Mouse (Mus musculus) thymus, postnatal 10 days (tissue): ENCODE results near the gene Dscam.

Experiments used
- DNase-seq, 2 experiments: peaks; one replicate each; pipeline ENCODE4 v3.0.0; 2021; ENCODE audit warnings: low spot score in 2 of 2

The Dscam gene

DNA sequence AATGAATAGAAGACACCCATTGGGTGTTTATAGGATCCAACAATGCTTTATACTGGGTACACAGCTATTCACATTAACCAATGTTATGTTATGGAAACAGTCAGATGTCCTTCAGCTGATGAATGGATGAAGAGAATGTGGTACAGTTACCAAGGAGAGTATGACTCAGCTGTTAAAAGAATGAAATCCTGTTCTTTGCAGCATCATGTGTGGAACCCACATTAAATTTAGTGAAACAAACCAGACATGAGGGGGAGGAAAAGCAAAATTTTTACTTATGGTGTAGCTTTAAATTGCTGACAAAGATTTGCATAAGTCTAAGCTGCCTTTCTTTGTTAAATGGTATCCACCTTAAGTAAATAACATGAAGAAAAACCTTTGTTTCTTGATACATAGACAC is 610.8 kb downstream of the Dscam start:
- DNase-seq: no peak

DNA sequence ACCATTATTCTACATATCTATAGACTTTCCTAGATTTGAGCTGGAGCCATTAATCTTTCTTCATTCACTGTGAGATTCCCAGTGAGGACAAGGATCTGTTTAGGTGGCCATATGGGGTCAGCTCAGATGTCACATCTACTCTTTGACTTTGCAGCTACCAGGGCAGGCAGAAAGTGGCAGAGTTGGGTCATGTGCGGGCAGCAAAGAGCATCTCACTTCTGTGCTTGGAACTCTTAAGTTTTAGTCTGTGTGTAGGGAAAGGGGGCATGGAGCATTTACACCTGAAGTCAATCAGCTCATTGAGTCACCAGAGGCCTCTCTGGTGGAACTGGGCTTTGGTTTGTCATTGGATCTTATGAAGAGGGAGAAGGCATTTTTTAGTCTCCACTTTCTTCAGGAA is 612.2 kb downstream of the Dscam start:
- no peak for DNase-seq

DNA sequence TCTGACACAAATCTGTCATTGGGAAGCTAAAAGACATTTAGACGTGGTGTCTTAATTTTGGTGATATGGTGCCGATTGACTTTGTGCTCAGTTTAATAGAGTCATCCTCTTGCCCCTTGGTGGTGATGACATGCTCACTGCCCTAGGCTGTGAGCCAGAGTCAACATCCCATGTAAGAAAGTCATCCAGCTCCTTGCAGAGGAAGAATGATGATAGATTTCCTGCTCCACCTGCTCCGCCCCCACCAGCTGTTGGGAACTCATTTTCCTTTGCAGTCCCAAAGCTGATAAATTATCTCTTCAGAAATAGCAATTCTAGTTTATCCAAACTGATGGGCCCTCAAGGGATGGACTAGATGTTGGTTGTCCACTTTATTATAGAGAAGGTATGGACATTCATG is 613.9 kb downstream of the Dscam start:
- no peak for DNase-seq

DNA sequence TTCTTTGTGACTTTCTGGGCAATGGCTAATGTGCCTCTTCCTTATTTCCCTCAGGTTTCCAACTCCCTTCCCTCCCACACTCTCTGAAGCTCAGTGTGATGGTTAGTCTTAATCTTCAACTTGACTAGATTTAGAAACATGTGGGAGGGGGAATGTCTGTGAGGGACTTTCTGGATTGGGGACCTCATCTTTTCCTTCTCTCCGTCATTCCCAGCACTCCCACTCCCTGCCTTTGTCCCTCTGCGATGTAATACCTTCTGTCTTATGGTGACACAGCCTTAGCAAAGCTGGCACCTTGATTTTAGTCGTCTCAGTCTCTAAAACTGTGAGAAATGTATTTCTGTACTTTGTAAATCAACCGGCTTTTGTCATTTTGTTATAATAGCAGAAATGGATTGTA is 615.1 kb downstream of the Dscam start:
- DNase-seq: no peak

DNA sequence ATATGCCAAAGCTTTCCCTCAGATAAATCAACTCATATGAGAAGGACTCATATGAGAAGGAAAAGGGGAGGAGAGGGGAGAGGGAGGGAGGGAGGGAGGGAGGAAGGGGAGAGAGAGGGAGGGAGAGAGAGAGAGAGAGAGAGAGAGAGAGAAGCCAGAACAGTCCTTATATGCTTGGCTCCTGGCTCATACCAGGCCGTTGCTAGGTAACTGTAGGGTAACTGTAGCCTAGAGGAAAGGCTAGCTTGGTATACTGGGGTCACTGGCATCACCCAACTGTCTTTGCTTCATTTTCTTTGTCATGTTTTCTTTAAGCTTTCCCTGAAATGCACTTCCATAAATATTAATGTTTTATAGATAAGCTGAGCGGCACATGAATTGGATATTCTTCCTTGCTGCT is 617.9 kb downstream of the Dscam start:
- DNase-seq: no peak

DNA sequence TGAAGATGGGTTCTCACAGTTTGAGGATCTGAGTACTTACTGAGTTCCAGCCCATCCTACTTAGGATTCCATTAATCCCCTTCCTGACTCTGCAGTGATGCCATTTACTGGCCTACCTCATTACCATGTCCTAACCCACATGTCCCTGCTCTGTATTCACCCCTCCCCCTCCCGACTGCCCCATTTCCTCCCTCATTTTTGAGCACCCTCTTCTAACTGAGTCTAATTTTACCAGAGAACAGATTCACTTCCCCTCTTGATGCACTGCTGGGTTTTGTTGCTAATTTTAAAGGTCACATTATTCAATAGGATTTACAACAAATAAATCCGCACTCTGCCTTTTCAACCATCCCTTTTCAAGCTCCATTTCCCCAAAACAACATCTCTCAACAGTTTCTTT is 629.5 kb downstream of the Dscam start:
- DNase-seq: no peak
